9 mouse cellular contexts compared by ENCODE assay signal in the genomic region with DNA sequence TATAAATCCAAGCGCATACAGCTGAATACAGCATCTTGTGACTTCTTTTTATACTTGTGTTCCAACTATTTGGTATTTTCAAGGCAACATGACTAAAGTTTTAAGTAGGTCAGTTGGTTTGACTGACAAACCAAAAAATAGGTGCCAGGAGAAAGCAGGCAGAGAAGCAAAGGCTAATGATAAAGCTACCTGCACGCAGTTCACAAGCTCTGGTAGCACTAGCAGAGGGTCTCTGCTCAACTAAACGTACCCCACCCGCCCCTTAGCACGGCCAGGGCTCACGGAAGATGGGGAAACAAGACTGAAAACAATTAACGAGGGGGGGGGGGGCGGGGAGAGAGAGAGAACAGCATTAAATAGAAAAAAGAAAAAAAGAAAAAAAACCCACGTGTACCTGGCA. TPM values are rescaled to one million over a fixed set of nuclear protein-coding genes. Genes with fewer than 3 reads are reported as not detected.
DNase-seq lines count a peak whose midpoint lies in the region; ATAC-seq and TF ChIP-seq lines count a peak whose summit lies in the region.
"Had no signal": no experiment of that assay in that cellular context is flagged by ENCODE, and none has a peak within 500 bp of the region (broad histone marks: within the 10 kb centered on the region; RNA-seq: fewer than 3 reads in every experiment).

No protein-coding gene starts in this region.

- H3K4me3 ChIP-seq in heart, embryonic 11.5 days (ENCODE audit: low read depth, low read length): peak overlapping the region; percentile 78
- peak overlapping the region; percentile 92; the same call in 1 of the 2 replicates for H3K4me3 ChIP-seq in bone marrow macrophage, adult 2 months (ENCODE audit: insufficient read depth, low read length)
- H3K4me3 ChIP-seq in hindbrain, embryonic 11.5 days (ENCODE audit: low read depth, low read length): peak overlapping the region; percentile 84
- H3K4me3 ChIP-seq in midbrain, embryonic 11.5 days (ENCODE audit: low read depth, low read length): peak overlapping the region; percentile 83

- no peak overlapping the region for H3K27ac ChIP-seq in heart, embryonic 11.5 days (ENCODE audit: low read depth, low read length)
- H3K27ac ChIP-seq in bone marrow macrophage, adult 2 months (ENCODE audit: insufficient read depth, low read depth, low read length): no peak overlapping the region
- no peak overlapping the region for H3K27ac ChIP-seq in hindbrain, embryonic 11.5 days (ENCODE audit: low read depth, low read length)
- H3K27ac ChIP-seq in midbrain, embryonic 11.5 days (ENCODE audit: low read depth, low read length): no peak overlapping the region

- H3K9ac ChIP-seq in heart, embryonic 11.5 days (ENCODE audit: low read depth, low read length): peak overlapping the region; percentile 83
- peak overlapping the region; percentile 87; the same call in 1 of the 2 replicates for H3K9ac ChIP-seq in hindbrain, embryonic 11.5 days (ENCODE audit: low read depth, low read length)
- H3K9ac ChIP-seq in midbrain, embryonic 11.5 days (ENCODE audit: low read length): no peak overlapping the region

- 21% methylated on average over 8 of the region's 9 CpGs for WGBS in heart, embryonic 11.5 days (ENCODE audit: insufficient replicate concordance)
- WGBS in hindbrain, embryonic 11.5 days: 16% methylated on average over 8 of the region's 9 CpGs
- 14% methylated on average over 8 of the region's 9 CpGs for WGBS in midbrain, embryonic 11.5 days

- no peak for DNase-seq in heart, adult 18-20 months
- DNase-seq in hindbrain, embryonic 11.5 days (ENCODE audit: low spot score): no peak
- peak; percentile 85 for DNase-seq in midbrain, embryonic 11.5 days (ENCODE audit: low spot score, missing footprints)
- DNase-seq in adipocyte (ENCODE audit: low spot score): no peak
- DNase-seq in spleen, adult 18-20 months: no peak
- no peak for DNase-seq in lung, postnatal 14 days
- DNase-seq: thymus, postnatal 36 days had no signal

- no peak for TF ChIP-seq CTCF in bone marrow macrophage, adult 2 months (IDR thresholded peaks at IDR 0.05; ENCODE audit: low read depth, low read length)

- peaks cover 10% of the 10 kb centered on the region for H3K4me1 ChIP-seq in heart, embryonic 11.5 days (ENCODE audit: control insufficient read depth, insufficient read depth, low read length)
- peaks cover 6% of the 10 kb centered on the region for H3K4me1 ChIP-seq in bone marrow macrophage, adult 2 months (ENCODE audit: control insufficient read depth, insufficient read depth, low read length)
- H3K4me1 ChIP-seq in hindbrain, embryonic 11.5 days (replicated peaks; ENCODE audit: control insufficient read depth, insufficient read depth, low read length): no peaks in the 10 kb centered on the region
- H3K4me1 ChIP-seq in midbrain, embryonic 11.5 days (ENCODE audit: control insufficient read depth, insufficient read depth, low read length): peaks cover 5% of the 10 kb centered on the region; the same call in 1 of the 2 replicates

- H3K27me3 ChIP-seq in heart, embryonic 11.5 days (ENCODE audit: control insufficient read depth, insufficient read depth, low read length): no peaks in the 10 kb centered on the region
- no peaks in the 10 kb centered on the region for H3K27me3 ChIP-seq in hindbrain, embryonic 11.5 days (ENCODE audit: control insufficient read depth, insufficient read depth, low read length)
- no peaks in the 10 kb centered on the region; the same call in 1 of the 2 replicates for H3K27me3 ChIP-seq in midbrain, embryonic 11.5 days (ENCODE audit: control insufficient read depth, insufficient read depth, low read length)

- H3K4me2 ChIP-seq in heart, embryonic 11.5 days: peak overlapping the region; percentile 68
- H3K4me2 ChIP-seq in hindbrain, embryonic 11.5 days (replicated peaks; ENCODE audit: low read depth, low read length): peak overlapping the region; percentile 89
- peak overlapping the region; percentile 83 for H3K4me2 ChIP-seq in midbrain, embryonic 11.5 days

- H3K36me3 ChIP-seq in heart, embryonic 11.5 days (ENCODE audit: control insufficient read depth, insufficient read depth, low read length): no peaks in the 10 kb centered on the region
- no peaks in the 10 kb centered on the region for H3K36me3 ChIP-seq in hindbrain, embryonic 11.5 days (ENCODE audit: control insufficient read depth, insufficient read depth, low read length)
- no peaks in the 10 kb centered on the region for H3K36me3 ChIP-seq in midbrain, embryonic 11.5 days (ENCODE audit: control insufficient read depth, insufficient read depth, low read length)

- no peaks in the 10 kb centered on the region for H3K9me3 ChIP-seq in heart, embryonic 11.5 days (replicated peaks; ENCODE audit: control insufficient read depth, low read length)
- H3K9me3 ChIP-seq in hindbrain, embryonic 11.5 days (ENCODE audit: control insufficient read depth, low read length): no peaks in the 10 kb centered on the region
- H3K9me3 ChIP-seq in midbrain, embryonic 11.5 days (ENCODE audit: control insufficient read depth, low read length): no peaks in the 10 kb centered on the region

- ATAC-seq in heart, embryonic 11.5 days (replicated peaks; ENCODE audit: insufficient number of reproducible peaks, low FRiP score, low TSS enrichment): no peak
- ATAC-seq in hindbrain, embryonic 11.5 days (ENCODE audit: low FRiP score): no peak
- ATAC-seq in midbrain, embryonic 11.5 days (ENCODE audit: low FRiP score): no peak

- no peak for TF ChIP-seq POLR2A in bone marrow macrophage, adult 2 months (IDR thresholded peaks at IDR 0.05; ENCODE audit: borderline replicate concordance, low read depth, low read length)

RNA-seq across cellular contexts. Expression of a gene that starts 0.9 kb away (rescaled TPM):
- polyA plus RNA-seq in heart, embryonic 11.5 days (2014; fragmentation: Nextera tagmentation; extraction: Ambion mirVana): 6.7 and 10.9 TPM in 2 replicates
- total RNA-seq in heart, adult 18-20 months (2021): 10 to 100 TPM; 10.2 to 11.1 TPM
- 2.8 and 2.9 TPM in 2 replicates for polyA plus RNA-seq in bone marrow macrophage, adult 2 months (2012; ENCODE audit: insufficient read depth, insufficient read length, missing spikeins)
- 15.6 and 17.2 TPM in 2 replicates for polyA plus RNA-seq in hindbrain, embryonic 11.5 days (2014; fragmentation: Nextera tagmentation; extraction: Ambion mirVana)
- polyA plus RNA-seq in midbrain, embryonic 11.5 days (2014; fragmentation: Nextera tagmentation; extraction: Ambion mirVana): 16.5 and 16.9 TPM in 2 replicates
